Mouse (Mus musculus): ENCODE measurements around the gene Aplp2.

- TF ChIP-seq POLR2A (IDR thresholded peaks at IDR 0.05; ENCODE audit: borderline replicate concordance, extremely low read depth, low read depth, low read length) (no peak), CTCF (IDR thresholded peaks at IDR 0.05; ENCODE audit: insufficient read depth, low read length) (no peak)
These were observed 16.0 kb downstream of the Aplp2 start for GRCm38 (mm10) chr9:31195573-31195972.
